ENCODE assay signal across 8 mouse cellular contexts in the genomic region with DNA sequence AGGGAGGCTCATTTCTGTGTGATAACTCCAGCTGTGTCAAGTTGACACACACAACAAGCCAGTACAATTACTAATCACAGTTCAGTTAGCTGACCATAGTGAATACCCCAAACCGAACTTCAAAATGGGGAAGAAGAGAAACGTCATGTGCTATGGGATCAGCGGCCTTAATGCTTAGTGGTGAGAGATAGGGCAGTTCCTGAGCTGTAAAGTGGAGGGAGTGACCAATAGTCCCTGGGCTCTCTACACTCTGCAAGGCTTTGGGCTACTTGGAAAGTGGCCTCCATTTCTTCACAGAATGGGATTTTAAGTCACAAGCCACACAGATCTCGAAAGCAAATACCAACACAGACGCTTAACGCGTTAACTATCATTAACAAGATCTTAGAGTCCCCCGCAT. TPM values are rescaled to one million over a fixed set of nuclear protein-coding genes. Genes with fewer than 3 reads are reported as not detected.
DNase-seq lines count a peak whose midpoint lies in the region; ATAC-seq and TF ChIP-seq lines count a peak whose summit lies in the region.

No protein-coding gene starts in this region.

- WGBS in intestine, embryonic 15.5 days, result 29% methylated on average over 8 of the region's 8 CpGs
- WGBS in neural tube, embryonic 12.5 days, result 38% methylated on average over 8 of the region's 8 CpGs

- TF ChIP-seq CTCF in layer of hippocampus, adult 2 months (conservative IDR thresholded peaks at IDR 0.05), result no peak

- H3K4me2 ChIP-seq in intestine, embryonic 15.5 days (replicated peaks), result peak overlapping the region; percentile 79
- H3K4me2 ChIP-seq in neural tube, embryonic 12.5 days (replicated peaks), result peak overlapping the region; percentile 65

- DNase-seq in layer of hippocampus, adult 2 months (ENCODE audit: low spot score in 2 of 2), result no peak
- DNase-seq in layer of hippocampus, adult 11-12 months (ENCODE audit: low spot score), result no peak
- DNase-seq in c-Kit-positive CD71-positive TER-119-negative erythroid progenitor cells, embryonic 14.5 days (ENCODE audit: low read depth), result peak; percentile 21
- DNase-seq in thymus, postnatal 10 days (ENCODE audit: low spot score in 2 of 2), result no peak
- no peak for DNase-seq in thymus, postnatal 14 days
- no peak for DNase-seq in adrenal gland, postnatal 4 days (ENCODE audit: low spot score in 2 of 2)

- no peaks in the 10 kb centered on the region for H3K9me3 ChIP-seq in intestine, embryonic 15.5 days
- H3K9me3 ChIP-seq in neural tube, embryonic 12.5 days, result no peaks in the 10 kb centered on the region

- H3K27ac ChIP-seq in layer of hippocampus, adult 2 months, result peak overlapping the region; percentile 95
- no peak overlapping the region for H3K27ac ChIP-seq in intestine, embryonic 15.5 days
- no peak overlapping the region for H3K27ac ChIP-seq in neural tube, embryonic 12.5 days

- ATAC-seq in intestine, embryonic 15.5 days, result no peak
- no peak for ATAC-seq in neural tube, embryonic 12.5 days (ENCODE audit: low FRiP score, low read depth)

- 0 out of 2 replicates have a peak, but pooled peaks cover 15% of the 10 kb centered on the region for H3K36me3 ChIP-seq in intestine, embryonic 15.5 days
- peaks cover 12% of the 10 kb centered on the region; the same call in 1 of the 2 replicates for H3K36me3 ChIP-seq in neural tube, embryonic 12.5 days

- H3K4me3 ChIP-seq in layer of hippocampus, adult 2 months, result peak overlapping the region; percentile 95
- H3K4me3 ChIP-seq in intestine, embryonic 15.5 days (replicated peaks), result peak overlapping the region; percentile 96
- H3K4me3 ChIP-seq in neural tube, embryonic 12.5 days, result peak overlapping the region; percentile 87

- no peaks in the 10 kb centered on the region for H3K27me3 ChIP-seq in intestine, embryonic 15.5 days (replicated peaks)
- no peaks in the 10 kb centered on the region for H3K27me3 ChIP-seq in neural tube, embryonic 12.5 days (replicated peaks)

- peak overlapping the region; percentile 90 for H3K9ac ChIP-seq in intestine, embryonic 15.5 days
- H3K9ac ChIP-seq in neural tube, embryonic 12.5 days, result peak overlapping the region; percentile 88

- H3K4me1 ChIP-seq in intestine, embryonic 15.5 days (replicated peaks), result peaks cover 17% of the 10 kb centered on the region
- H3K4me1 ChIP-seq in neural tube, embryonic 12.5 days, result peaks cover 31% of the 10 kb centered on the region

RNA-seq across cellular contexts. Expression of a gene that starts 1.0 kb away (rescaled TPM):
- 10 to 100 TPM; 37.6 to 42.1 TPM for total RNA-seq in layer of hippocampus, adult 2 months (2021)
- polyA plus RNA-seq in intestine, embryonic 15.5 days (2015; fragmentation: Nextera tagmentation; extraction: Ambion mirVana), result 108 and 120 TPM in 2 replicates
- polyA plus RNA-seq in neural tube, embryonic 12.5 days (2016; fragmentation: Nextera tagmentation; extraction: Ambion mirVana), result 80.5 and 85.5 TPM in 2 replicates
- 10 to 100 TPM; 38.5 to 39.7 TPM for total RNA-seq in adrenal gland, postnatal 4 days (2021)

RNA-seq across cellular contexts. Expression of a gene that starts 1.0 kb away (rescaled TPM):
- 10 to 100 TPM; 49.5 to 52.3 TPM for total RNA-seq in layer of hippocampus, adult 2 months (2021)
- polyA plus RNA-seq in intestine, embryonic 15.5 days (2015; fragmentation: Nextera tagmentation; extraction: Ambion mirVana), result 80.9 and 85.8 TPM in 2 replicates
- 118 and 124 TPM in 2 replicates for polyA plus RNA-seq in neural tube, embryonic 12.5 days (2016; fragmentation: Nextera tagmentation; extraction: Ambion mirVana)
- 10 to 100 TPM; 47.9 to 48.2 TPM for total RNA-seq in adrenal gland, postnatal 4 days (2021)

RNA-seq across cellular contexts. Expression of a gene that starts 13.7 kb away (rescaled TPM):
- total RNA-seq in layer of hippocampus, adult 2 months (2021), result 10 to 100 TPM; 11.9 to 15.6 TPM
- polyA plus RNA-seq in intestine, embryonic 15.5 days (2015; fragmentation: Nextera tagmentation; extraction: Ambion mirVana), result 0.48 and 1.2 TPM in 2 replicates
- 2.8 and 4.0 TPM in 2 replicates for polyA plus RNA-seq in neural tube, embryonic 12.5 days (2016; fragmentation: Nextera tagmentation; extraction: Ambion mirVana)
- 1 to 10 TPM in 1 of 2 experiments, under 1 TPM in 1; 0.90 to 1.3 TPM for total RNA-seq in adrenal gland, postnatal 4 days (2021)

RNA-seq across cellular contexts. Expression of a gene that starts 55.8 kb away (rescaled TPM):
- total RNA-seq in layer of hippocampus, adult 2 months (2021), result 10 to 100 TPM; 37.5 to 37.6 TPM
- 10.6 TPM in 2 replicates for polyA plus RNA-seq in intestine, embryonic 15.5 days (2015; fragmentation: Nextera tagmentation; extraction: Ambion mirVana)
- polyA plus RNA-seq in neural tube, embryonic 12.5 days (2016; fragmentation: Nextera tagmentation; extraction: Ambion mirVana), result 23.2 and 25.6 TPM in 2 replicates
- 10 to 100 TPM; 27.3 to 27.4 TPM for total RNA-seq in adrenal gland, postnatal 4 days (2021)

Comparison
In these comparisons a context has a peak if more than half of its experiments do, and no peak if none do; other contexts are left out.
1. RNA of a gene that starts 13.7 kb away (total RNA-seq): 11.9 to 15.6 TPM in layer of hippocampus, adult 2 months; 0.90 to 1.3 TPM in adrenal gland, postnatal 4 days; every median in the first group is over 4 times any median in the second.
2. Peak in every context shown above with its lines, with median percentiles within 50 percentile points of each other: H3K4me3 ChIP-seq.